Mouse (Mus musculus): ENCODE measurements around the gene Tsc22d4. TPM values are rescaled to one million over a fixed set of nuclear protein-coding genes. Genes with fewer than 3 reads are reported as not detected.

Gene Tsc22d4
- polyA plus RNA-seq, 1 experiment from 2014 or later, result 144 TPM

- H3K27ac ChIP-seq (ENCODE audit: poor library complexity, severe bottlenecking), result no peak overlapping the region
Observed at GRCm38 (mm10) chr5:137806158-137806557, 60.6 kb downstream of the Tsc22d4 start.

GRCm38 (mm10) chr5:137808316-137808715 is 62.8 kb downstream of the Tsc22d4 start:
- 83% methylated on average over 5 of the region's 5 CpGs for WGBS
- H3K4me3 ChIP-seq, result no peak overlapping the region

More at GRCm38 (mm10) chr5:137806158-137806557, 60.6 kb downstream of the Tsc22d4 start:
- no peaks in the 10 kb centered on the region for H3K27me3 ChIP-seq (replicated peaks)
- H3K4me2 ChIP-seq, result no peak overlapping the region
- 69% methylated on average over 1 of the region's 1 CpGs for WGBS
- H3K36me3 ChIP-seq, result no peaks in the 10 kb centered on the region
- H3K4me3 ChIP-seq, result no peak overlapping the region
- H3K4me1 ChIP-seq (replicated peaks), result no peaks in the 10 kb centered on the region
- no peaks in the 10 kb centered on the region for H3K9me3 ChIP-seq (replicated peaks)
- ATAC-seq (ENCODE audit: insufficient number of reproducible peaks, low FRiP score), result no peak
- H3K9ac ChIP-seq, result no peak overlapping the region

GRCm38 (mm10) chr5:137817466-137818222 is 72.1 kb downstream of the Tsc22d4 start:
- Histone ChIP-seq H3K9me3 (replicated peaks) (peaks cover 4% of the 10 kb centered on the region; the same call in 1 of the 2 replicates), H3K4me2 (no peak overlapping the region), H3K4me3 (no peak overlapping the region), H3K27ac (ENCODE audit: poor library complexity, severe bottlenecking) (peak overlapping the region; percentile 62), H3K27me3 (replicated peaks) (no peaks in the 10 kb centered on the region), H3K9ac (no peak overlapping the region), H3K4me1 (replicated peaks) (0 out of 2 replicates have a peak, but pooled peaks cover 6% of the 10 kb centered on the region), H3K36me3 (no peaks in the 10 kb centered on the region)
- ATAC-seq (ENCODE audit: insufficient number of reproducible peaks, low FRiP score), result peak; percentile 64; the same call in 1 of the 2 replicates
- WGBS, result 44% methylated on average over 4 of the region's 4 CpGs

More at GRCm38 (mm10) chr5:137808316-137808715, 62.8 kb downstream of the Tsc22d4 start:
- no peak overlapping the region for H3K27ac ChIP-seq (ENCODE audit: poor library complexity, severe bottlenecking)
- H3K9me3 ChIP-seq (replicated peaks), result no peaks in the 10 kb centered on the region
- no peak overlapping the region for H3K9ac ChIP-seq
- no peak overlapping the region for H3K4me2 ChIP-seq
- H3K27me3 ChIP-seq (replicated peaks), result no peaks in the 10 kb centered on the region
- no peaks in the 10 kb centered on the region for H3K36me3 ChIP-seq
- no peak for ATAC-seq (ENCODE audit: insufficient number of reproducible peaks, low FRiP score)
- no peaks in the 10 kb centered on the region for H3K4me1 ChIP-seq (replicated peaks)

Other genes with a start within 250 kb of the Tsc22d4 start
- gene Pop7, start 243.2 kb upstream of the Tsc22d4 start, polyA plus RNA-seq (2016; fragmentation: Nextera tagmentation; extraction: Ambion mirVana), result 44.0 and 44.1 TPM in 2 replicates
- gene Gigyf1, start 227.2 kb upstream of the Tsc22d4 start, polyA plus RNA-seq (2016; fragmentation: Nextera tagmentation; extraction: Ambion mirVana), result 9.9 and 10.1 TPM in 2 replicates
- not detected in 2 replicates for gene Epo, start 212.5 kb upstream of the Tsc22d4 start, polyA plus RNA-seq (2016; fragmentation: Nextera tagmentation; extraction: Ambion mirVana)
- gene Gnb2, start 212.2 kb upstream of the Tsc22d4 start, polyA plus RNA-seq (2016; fragmentation: Nextera tagmentation; extraction: Ambion mirVana), result 277 and 287 TPM in 2 replicates
- 0.40 TPM in 1 of 2 replicates, not detected in the other for gene Actl6b, start 192.2 kb upstream of the Tsc22d4 start, polyA plus RNA-seq (2016; fragmentation: Nextera tagmentation; extraction: Ambion mirVana)
- 0.51 and 1.9 TPM in 2 replicates for gene Tfr2, start 175.9 kb upstream of the Tsc22d4 start, polyA plus RNA-seq (2016; fragmentation: Nextera tagmentation; extraction: Ambion mirVana)
- gene Mospd3, start 144.7 kb upstream of the Tsc22d4 start, polyA plus RNA-seq (2016; fragmentation: Nextera tagmentation; extraction: Ambion mirVana), result 18.7 and 18.8 TPM in 2 replicates
- 109 and 118 TPM in 2 replicates for gene Pcolce, start 131.9 kb upstream of the Tsc22d4 start, polyA plus RNA-seq (2016; fragmentation: Nextera tagmentation; extraction: Ambion mirVana)
- gene Fbxo24, start 116.7 kb upstream of the Tsc22d4 start, polyA plus RNA-seq (2016; fragmentation: Nextera tagmentation; extraction: Ambion mirVana), result 0.15 TPM in 1 of 2 replicates, not detected in the other
- 24.3 and 27.3 TPM in 2 replicates for gene Lrch4, start 116.6 kb upstream of the Tsc22d4 start, polyA plus RNA-seq (2016; fragmentation: Nextera tagmentation; extraction: Ambion mirVana)
- gene Gm20605, start 116.6 kb upstream of the Tsc22d4 start, polyA plus RNA-seq (2016; fragmentation: Nextera tagmentation; extraction: Ambion mirVana), result 6.9 and 7.1 TPM in 2 replicates
- gene Sap25, start 104.4 kb upstream of the Tsc22d4 start, polyA plus RNA-seq (2016; fragmentation: Nextera tagmentation; extraction: Ambion mirVana), result 5.2 and 5.3 TPM in 2 replicates
- 0.20 and 0.21 TPM in 2 replicates for gene Irs3, start 100.0 kb upstream of the Tsc22d4 start, polyA plus RNA-seq (2016; fragmentation: Nextera tagmentation; extraction: Ambion mirVana)
- 25.6 and 29.3 TPM in 2 replicates for gene Agfg2, start 61.0 kb upstream of the Tsc22d4 start, polyA plus RNA-seq (2016; fragmentation: Nextera tagmentation; extraction: Ambion mirVana)
- gene Nyap1, start 4.1 kb upstream of the Tsc22d4 start, polyA plus RNA-seq (2016; fragmentation: Nextera tagmentation; extraction: Ambion mirVana), result 1.2 and 1.7 TPM in 2 replicates
- 28.0 and 31.8 TPM in 2 replicates for gene Ppp1r35, start 33.1 kb downstream of the Tsc22d4 start, polyA plus RNA-seq (2016; fragmentation: Nextera tagmentation; extraction: Ambion mirVana)
- gene Mepce, start 41.9 kb downstream of the Tsc22d4 start, polyA plus RNA-seq (2016; fragmentation: Nextera tagmentation; extraction: Ambion mirVana), result 8.8 and 11.0 TPM in 2 replicates
- 10.9 and 11.4 TPM in 2 replicates for gene Zcwpw1, start 42.1 kb downstream of the Tsc22d4 start, polyA plus RNA-seq (2016; fragmentation: Nextera tagmentation; extraction: Ambion mirVana)
- gene Pilra, start 90.6 kb downstream of the Tsc22d4 start, polyA plus RNA-seq (2016; fragmentation: Nextera tagmentation; extraction: Ambion mirVana), result 2.3 and 2.5 TPM in 2 replicates
- 0.26 and 0.57 TPM in 2 replicates for gene Pilrb1, start 112.4 kb downstream of the Tsc22d4 start, polyA plus RNA-seq (2016; fragmentation: Nextera tagmentation; extraction: Ambion mirVana)
- 1.9 and 2.7 TPM in 2 replicates for gene Pilrb2, start 126.1 kb downstream of the Tsc22d4 start, polyA plus RNA-seq (2016; fragmentation: Nextera tagmentation; extraction: Ambion mirVana)
- 0.08 and 0.09 TPM in 2 replicates for gene Cyp3a13, start 175.9 kb downstream of the Tsc22d4 start, polyA plus RNA-seq (2016; fragmentation: Nextera tagmentation; extraction: Ambion mirVana)
- gene Gjc3, start 217.4 kb downstream of the Tsc22d4 start, polyA plus RNA-seq (2016; fragmentation: Nextera tagmentation; extraction: Ambion mirVana), result 0.05 TPM in 1 of 2 replicates, not detected in the other
- not detected in 2 replicates for gene Azgp1, start 235.8 kb downstream of the Tsc22d4 start, polyA plus RNA-seq (2016; fragmentation: Nextera tagmentation; extraction: Ambion mirVana)

Measured in heart, embryonic 12.5 days (tissue).